Mouse (Mus musculus): ENCODE data around the gene Shc1. TPM values are rescaled to one million over a fixed set of nuclear protein-coding genes. Genes with fewer than 3 reads are reported as not detected.

The Shc1 gene
- polyA plus RNA-seq, 1 experiment from 2014 or later, result 48.6 TPM

DNA sequence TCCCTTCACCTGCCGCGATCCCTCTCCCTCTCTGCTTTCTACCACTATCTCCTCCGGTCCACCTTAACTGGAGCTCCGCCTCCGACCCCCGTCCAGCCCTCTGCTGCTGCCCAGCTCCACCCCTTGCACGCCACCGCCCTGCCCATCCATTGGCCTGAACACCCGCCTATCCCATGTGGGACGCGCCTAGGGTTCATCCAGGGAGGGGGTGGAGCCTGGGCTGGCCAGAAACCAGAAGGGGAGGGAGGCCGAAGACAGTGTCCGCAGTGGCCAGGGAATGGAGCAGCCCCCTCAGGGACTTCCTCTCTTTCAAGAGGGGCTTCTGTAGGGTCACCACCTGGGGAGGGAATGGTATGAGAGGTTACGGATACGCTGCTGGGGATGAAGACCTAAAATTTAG, 24.6 kb upstream of the Shc1 start:
- peak; percentile 88 for ATAC-seq
- Histone ChIP-seq H3K9me3 (ENCODE audit: control insufficient read depth) (no peaks in the 10 kb centered on the region), H3K4me2 (replicated peaks; ENCODE audit: low read depth) (peak overlapping the region; percentile 85), H3K27me3 (replicated peaks; ENCODE audit: control insufficient read depth, insufficient read depth, low read length) (no peaks in the 10 kb centered on the region), H3K4me1 (replicated peaks; ENCODE audit: control insufficient read depth, insufficient read depth, low read length) (no peaks in the 10 kb centered on the region), H3K4me3 (ENCODE audit: low read depth, low read length) (peak overlapping the region; percentile 76), H3K9ac (ENCODE audit: low read depth, low read length) (peak overlapping the region; percentile 67), H3K36me3 (ENCODE audit: control insufficient read depth, insufficient read depth) (no peaks in the 10 kb centered on the region), H3K27ac (ENCODE audit: low read depth, low read length) (peak overlapping the region; percentile 97)
- WGBS, result under 1% methylated on average over 15 of the region's 15 CpGs
- TF ChIP-seq CTCF (IDR thresholded peaks at IDR 0.05; ENCODE audit: low read depth), result 0 out of 2 replicates have a peak, but pooled peaks have one; percentile 6

GRCm38 (mm10) chr3:89394006-89394893, 24.0 kb upstream of the Shc1 start, which contains the start of gene Zbtb7b:
TSS of gene Zbtb7b (minus strand) at chr3:89394776.
- ATAC-seq, result peak; percentile 77
- H3K4me3 ChIP-seq (ENCODE audit: low read depth, low read length), result peak within 1 kb of the TSS; percentile 76
- H3K9ac ChIP-seq (ENCODE audit: low read depth, low read length), result peak within 1 kb of the TSS; percentile 67
- H3K4me2 ChIP-seq (replicated peaks; ENCODE audit: low read depth), result peak within 1 kb of the TSS; percentile 85
- peak within 1 kb of the TSS; percentile 97 for H3K27ac ChIP-seq (ENCODE audit: low read depth, low read length)
- no peaks in the 10 kb centered on the region for H3K4me1 ChIP-seq (replicated peaks; ENCODE audit: control insufficient read depth, insufficient read depth, low read length)
- TF ChIP-seq CTCF (IDR thresholded peaks at IDR 0.05; ENCODE audit: low read depth), result peak; percentile 69
- H3K36me3 ChIP-seq (ENCODE audit: control insufficient read depth, insufficient read depth), result no peaks in the 10 kb centered on the region
- under 1% methylated on average over 39 of the region's 42 CpGs for WGBS
- no peaks in the 10 kb centered on the region for H3K9me3 ChIP-seq (ENCODE audit: control insufficient read depth)
- no peaks in the 10 kb centered on the region for H3K27me3 ChIP-seq (replicated peaks; ENCODE audit: control insufficient read depth, insufficient read depth, low read length)

- Histone ChIP-seq H3K27me3 (replicated peaks; ENCODE audit: control insufficient read depth, insufficient read depth, low read length) (no peaks in the 10 kb centered on the region), H3K36me3 (ENCODE audit: control insufficient read depth, insufficient read depth) (no peaks in the 10 kb centered on the region), H3K9ac (ENCODE audit: low read depth, low read length) (peak overlapping the region; percentile 67; the same call in 1 of the 2 replicates), H3K9me3 (ENCODE audit: control insufficient read depth) (no peaks in the 10 kb centered on the region), H3K4me2 (replicated peaks; ENCODE audit: low read depth) (peak overlapping the region; percentile 85), H3K4me3 (ENCODE audit: low read depth, low read length) (peak overlapping the region; percentile 76), H3K27ac (ENCODE audit: low read depth, low read length) (peak overlapping the region; percentile 97), H3K4me1 (replicated peaks; ENCODE audit: control insufficient read depth, insufficient read depth, low read length) (no peaks in the 10 kb centered on the region)
- 0 out of 2 replicates have a peak, but pooled peaks have one; percentile 6 for TF ChIP-seq CTCF (IDR thresholded peaks at IDR 0.05; ENCODE audit: low read depth)
- WGBS, result 0% methylated on average over 12 of the region's 12 CpGs
- ATAC-seq, result peak; percentile 37
Observed at GRCm38 (mm10) chr3:89394894-89395256, 23.4 kb upstream of the Shc1 start.

DNA sequence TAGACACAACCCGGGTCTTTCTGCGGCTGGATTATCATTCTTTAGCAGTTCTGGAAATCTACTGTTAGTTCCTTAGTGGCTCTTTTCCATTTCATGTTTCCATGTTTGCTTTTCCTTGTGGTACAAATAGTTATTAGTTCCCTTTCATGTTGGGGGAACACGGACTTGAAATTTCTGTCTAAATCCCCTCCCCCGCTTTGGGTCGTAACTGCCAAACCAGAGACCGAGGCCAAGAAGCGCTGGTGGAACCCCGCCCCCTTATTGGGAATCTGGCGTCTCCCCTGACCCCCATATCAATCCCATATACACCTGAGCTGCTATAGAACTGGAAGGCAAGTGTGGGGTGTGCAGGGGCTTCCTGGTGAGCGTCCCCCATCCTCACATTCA, 22.8 kb upstream of the Shc1 start:
- ATAC-seq, result no peak
- H3K27me3 ChIP-seq (replicated peaks; ENCODE audit: control insufficient read depth, insufficient read depth, low read length), result no peaks in the 10 kb centered on the region
- H3K9ac ChIP-seq (ENCODE audit: low read depth, low read length), result peak overlapping the region; percentile 67
- no peaks in the 10 kb centered on the region for H3K36me3 ChIP-seq (ENCODE audit: control insufficient read depth, insufficient read depth)
- WGBS, result 4% methylated on average over 10 of the region's 10 CpGs
- peak overlapping the region; percentile 76 for H3K4me3 ChIP-seq (ENCODE audit: low read depth, low read length)
- TF ChIP-seq CTCF (IDR thresholded peaks at IDR 0.05; ENCODE audit: low read depth), result no peak
- H3K9me3 ChIP-seq (ENCODE audit: control insufficient read depth), result no peaks in the 10 kb centered on the region
- peak overlapping the region; percentile 97 for H3K27ac ChIP-seq (ENCODE audit: low read depth, low read length)
- H3K4me2 ChIP-seq (replicated peaks; ENCODE audit: low read depth), result peak overlapping the region; percentile 85
- no peaks in the 10 kb centered on the region for H3K4me1 ChIP-seq (replicated peaks; ENCODE audit: control insufficient read depth, insufficient read depth, low read length)

DNA sequence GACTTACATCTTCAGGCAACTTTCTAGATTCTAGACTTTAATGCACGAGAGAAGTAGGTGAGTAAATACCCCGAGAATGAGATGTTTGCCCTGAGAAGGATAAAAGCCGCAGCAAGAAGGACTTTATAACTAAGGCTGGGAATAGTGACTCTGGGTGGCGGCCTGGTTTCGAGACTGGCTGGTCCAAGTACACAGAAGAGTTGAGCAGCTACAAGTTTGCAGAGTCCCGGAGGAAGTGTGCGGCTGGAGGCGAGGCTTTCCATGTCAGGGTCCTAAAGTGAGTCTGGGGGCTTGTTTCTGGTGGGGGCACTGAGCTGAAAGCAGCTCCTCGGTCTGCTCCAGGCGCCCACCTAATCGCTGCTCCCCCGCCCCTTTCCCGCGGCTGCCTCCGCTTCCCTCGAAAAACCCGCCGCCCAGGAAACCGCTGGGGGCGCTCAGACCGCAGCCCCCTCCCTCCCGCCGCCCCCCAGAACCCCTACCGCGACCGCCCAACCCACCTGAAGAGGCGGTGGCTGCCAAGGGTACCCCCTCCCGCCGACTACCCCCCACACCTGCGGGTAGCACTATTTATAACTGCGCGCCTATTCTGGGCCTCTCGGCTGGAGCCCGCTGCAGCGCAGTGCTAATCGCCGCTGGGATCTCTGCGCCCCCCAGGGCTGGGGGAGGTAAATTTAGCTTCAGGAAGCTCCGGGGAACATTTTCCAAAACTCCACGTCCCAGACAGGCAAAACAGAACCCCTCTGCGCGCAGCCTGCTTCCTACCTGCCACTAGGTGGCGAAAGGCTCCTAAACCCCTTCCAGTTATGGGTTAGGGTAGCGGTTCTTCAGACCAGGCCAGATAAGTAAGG, 22.2 kb upstream of the Shc1 start:
- ATAC-seq, result no peak
- Histone ChIP-seq H3K36me3 (ENCODE audit: control insufficient read depth, insufficient read depth) (no peaks in the 10 kb centered on the region), H3K9ac (ENCODE audit: low read depth, low read length) (peak overlapping the region; percentile 52), H3K9me3 (ENCODE audit: control insufficient read depth) (no peaks in the 10 kb centered on the region), H3K27me3 (replicated peaks; ENCODE audit: control insufficient read depth, insufficient read depth, low read length) (no peaks in the 10 kb centered on the region), H3K4me3 (ENCODE audit: low read depth, low read length) (peak overlapping the region; percentile 76), H3K4me2 (replicated peaks; ENCODE audit: low read depth) (peak overlapping the region; percentile 85), H3K4me1 (replicated peaks; ENCODE audit: control insufficient read depth, insufficient read depth, low read length) (no peaks in the 10 kb centered on the region), H3K27ac (ENCODE audit: low read depth, low read length) (peak overlapping the region; percentile 97; the same call in 1 of the 2 replicates)
- WGBS, result 1% methylated on average over 42 of the region's 44 CpGs
- peak; percentile 91 for TF ChIP-seq CTCF (IDR thresholded peaks at IDR 0.05; ENCODE audit: low read depth)

- TF ChIP-seq CTCF (IDR thresholded peaks at IDR 0.05; ENCODE audit: low read depth), result no peak
- Histone ChIP-seq H3K36me3 (ENCODE audit: control insufficient read depth, insufficient read depth) (peaks cover 5% of the 10 kb centered on the region; the same call in 1 of the 2 replicates), H3K9me3 (ENCODE audit: control insufficient read depth) (no peaks in the 10 kb centered on the region), H3K4me2 (replicated peaks; ENCODE audit: low read depth) (peak overlapping the region; percentile 85), H3K27ac (ENCODE audit: low read depth, low read length) (0 out of 2 replicates have a peak overlapping the region, but pooled peaks have one; percentile 97), H3K4me3 (ENCODE audit: low read depth, low read length) (peak overlapping the region; percentile 76), H3K4me1 (replicated peaks; ENCODE audit: control insufficient read depth, insufficient read depth, low read length) (no peaks in the 10 kb centered on the region), H3K9ac (ENCODE audit: low read depth, low read length) (no peak overlapping the region), H3K27me3 (replicated peaks; ENCODE audit: control insufficient read depth, insufficient read depth, low read length) (no peaks in the 10 kb centered on the region)
- 4% methylated on average over 4 of the region's 4 CpGs for WGBS
- ATAC-seq, result no peak
Observed at GRCm38 (mm10) chr3:89396654-89397005, 21.6 kb upstream of the Shc1 start.
